Mouse (Mus musculus) embryo, embryonic 10 days (tissue): ENCODE results near the gene Cdk5r2.
A peak's percentile ranks its signal among the peaks of the same experiment; 100 is the strongest.
"Not testable (repeated sequence)": the region's sequence is repeated elsewhere in the genome, so short reads cannot be mapped to it uniquely, and the experiment has no call there.

Experiments
- DNase-seq: peaks from one replicate; pipeline ENCODE4 v3.0.0-alpha.2; 2015; ENCODE audit warnings: low spot score

Cdk5r2 gene

DNA sequence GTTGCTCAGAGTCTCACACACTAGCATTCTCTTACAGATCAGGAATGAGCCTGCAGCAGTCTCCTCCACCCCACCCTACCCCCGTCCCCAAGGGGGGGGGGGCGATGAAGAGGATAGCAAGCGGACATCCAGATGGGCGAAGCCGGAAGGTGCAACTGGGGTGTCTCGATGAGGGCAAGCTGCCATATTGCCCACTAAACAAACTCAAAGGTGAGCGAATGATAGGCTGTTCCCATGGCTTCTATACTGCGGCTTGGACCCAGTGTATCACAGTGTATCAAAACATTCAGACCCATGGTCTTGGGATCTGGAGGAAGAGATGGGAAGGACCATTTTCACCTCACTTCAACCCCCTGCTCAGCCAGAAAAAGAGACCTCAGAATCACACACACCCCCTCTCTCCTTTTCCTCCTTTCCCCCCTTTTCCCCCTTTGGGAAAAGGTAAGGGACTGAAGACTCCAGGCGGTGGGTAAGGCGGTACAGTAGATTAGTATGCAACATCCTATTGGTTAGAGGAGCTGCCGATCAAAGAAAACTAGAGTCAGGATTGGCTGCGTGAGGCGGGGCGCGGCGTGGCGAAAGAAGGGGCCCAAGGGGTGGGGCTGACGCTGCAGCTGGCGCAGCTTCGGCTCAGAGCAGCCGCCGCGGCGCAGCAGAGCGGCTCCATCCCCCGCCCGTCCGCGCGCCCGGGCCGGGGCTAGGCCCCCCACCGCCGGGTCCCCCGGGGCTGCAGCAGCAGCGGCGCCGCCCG lies at the start of gene Cdk5r2:
Cdk5r2 (plus strand) TSS at position 629 of the 751 bp plus-strand sequence.
- DNase-seq: peak; percentile 97

DNA sequence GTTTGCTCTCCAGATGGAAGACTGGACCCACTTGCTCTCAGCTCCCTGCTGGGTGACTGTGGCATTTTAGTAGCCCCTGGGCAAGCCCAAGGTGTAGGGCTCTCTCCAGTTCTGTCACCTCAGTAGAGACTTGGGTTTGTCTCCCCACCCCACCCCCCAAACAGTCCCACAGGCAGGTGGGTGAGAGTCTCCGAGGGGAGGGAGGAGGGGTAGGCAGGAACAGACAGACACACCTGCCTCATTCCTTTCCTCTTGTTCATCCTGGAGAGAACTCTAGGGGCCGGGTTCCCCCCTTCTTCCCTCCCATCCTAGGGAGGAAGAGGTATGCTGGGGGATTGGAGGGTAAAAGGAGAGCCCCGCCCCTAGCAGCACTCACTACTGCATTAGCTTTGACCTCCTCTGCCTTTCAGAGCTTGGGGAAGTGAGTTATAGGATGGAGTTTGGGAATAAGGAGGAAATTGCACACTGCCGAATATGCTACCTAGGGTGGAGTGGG lies 49.3 kb upstream of the Cdk5r2 start:
- DNase-seq: no peak

DNA sequence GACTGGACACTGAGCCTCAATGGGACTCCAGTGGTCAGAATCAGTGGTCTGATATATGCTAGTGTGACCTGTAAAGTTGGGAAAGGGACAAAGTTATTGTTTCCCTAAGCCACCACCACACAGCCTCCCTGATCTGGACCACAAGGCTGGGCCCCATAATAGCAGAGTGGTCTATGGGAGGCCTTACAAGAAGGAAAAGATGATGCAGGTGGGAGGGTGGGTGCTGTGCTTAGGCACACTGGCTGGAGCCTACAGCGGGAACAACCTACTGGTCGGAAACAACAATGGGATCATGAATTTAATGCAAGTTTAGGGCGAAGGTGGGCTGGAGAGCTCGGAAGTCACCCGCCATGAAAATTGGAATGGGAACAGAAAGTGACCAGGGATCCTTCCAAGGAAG lies 48.9 kb upstream of the Cdk5r2 start:
- DNase-seq: no peak

DNA sequence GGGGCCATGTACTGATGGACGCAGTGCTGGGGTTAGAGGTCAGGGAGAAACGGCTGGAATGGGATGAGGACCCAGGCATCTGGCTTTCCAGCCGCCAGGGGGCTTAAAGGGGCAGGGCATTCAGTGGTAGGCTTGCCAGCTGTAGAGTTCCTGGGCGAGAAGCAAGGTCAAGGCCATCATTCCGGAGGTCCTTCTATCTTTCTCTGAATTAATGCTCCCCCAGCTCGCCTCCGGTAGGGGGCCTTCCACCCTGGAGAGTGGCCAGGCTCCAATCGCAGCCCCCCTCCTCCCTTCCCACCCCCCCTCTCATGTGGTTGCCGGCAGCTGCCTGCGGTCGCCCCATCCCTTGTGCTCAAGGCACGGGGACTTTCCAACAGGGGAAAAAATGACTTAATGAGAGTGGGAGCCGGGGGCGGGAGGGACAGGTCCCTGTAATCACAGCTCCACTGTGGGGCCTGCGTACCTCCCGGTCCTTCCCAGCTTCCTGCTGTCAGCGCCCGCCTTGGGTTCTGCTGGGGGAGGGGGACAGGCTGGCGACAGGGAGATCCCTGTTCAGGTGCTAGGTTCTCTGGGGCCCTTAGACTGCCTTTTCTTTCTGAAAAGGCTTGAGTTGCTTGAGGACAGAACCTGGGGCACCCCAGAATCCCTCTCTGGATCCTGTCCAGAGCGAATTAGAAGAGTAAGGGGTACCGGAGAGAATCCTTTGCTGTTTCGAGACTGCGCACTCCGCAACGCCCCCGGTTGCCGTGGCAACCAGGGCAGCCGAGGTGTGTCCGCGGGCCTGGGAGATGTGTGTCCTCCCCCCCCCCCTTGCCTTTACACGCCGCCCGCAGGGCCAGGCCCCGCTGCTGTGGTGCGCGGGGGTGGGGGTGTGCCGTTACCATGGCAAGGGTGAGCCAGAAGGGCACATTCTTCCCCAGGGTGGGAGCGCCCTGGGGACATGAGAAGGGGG lies 48.1 kb upstream of the Cdk5r2 start:
- peak; percentile 71 for DNase-seq

DNA sequence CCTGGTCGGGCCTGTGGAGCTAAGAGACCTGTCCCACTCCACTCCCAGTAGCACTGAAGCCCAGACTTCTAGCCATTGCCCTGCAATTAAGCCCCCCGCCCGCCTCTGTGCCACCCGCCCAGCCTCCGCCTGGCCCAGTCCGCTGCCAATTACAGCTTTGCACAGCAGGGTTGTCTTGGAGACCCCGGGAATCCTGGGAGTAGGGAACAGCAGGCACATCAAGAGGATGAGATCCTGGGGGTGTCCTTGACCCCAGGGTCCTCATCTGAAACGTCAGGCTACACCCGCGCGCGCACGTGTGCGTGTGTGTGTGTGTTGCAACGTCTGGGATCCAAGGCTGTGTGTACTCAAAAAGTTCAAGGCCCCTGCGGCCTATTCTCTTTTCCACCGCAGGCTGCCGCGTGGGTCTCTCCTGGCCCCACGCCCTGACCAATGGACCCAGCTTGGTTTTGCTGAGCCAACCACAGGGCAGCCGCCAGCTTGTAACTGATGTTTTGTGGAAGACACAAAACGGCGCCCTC lies 47.1 kb upstream of the Cdk5r2 start:
- no peak for DNase-seq

DNA sequence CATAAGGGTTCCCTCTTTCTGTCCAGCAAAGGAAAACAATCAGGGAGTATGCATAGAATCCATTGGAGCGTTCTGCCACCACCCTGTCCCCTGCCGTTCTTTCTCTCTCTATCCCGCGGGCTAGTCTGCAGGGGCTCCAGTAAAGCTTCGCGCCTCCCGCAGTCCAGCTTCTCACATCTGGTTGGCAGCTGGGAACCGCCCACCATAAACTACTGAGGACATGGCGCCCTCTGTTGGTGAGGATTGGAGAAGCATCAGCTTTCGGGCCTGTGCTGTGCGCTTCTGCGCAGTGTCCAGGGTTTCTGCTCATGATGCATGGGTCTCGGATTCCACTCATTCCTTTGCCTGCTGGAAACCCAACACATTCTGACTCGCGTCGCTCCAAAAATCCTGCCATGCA lies 46.7 kb upstream of the Cdk5r2 start:
- DNase-seq: peak; percentile 99

DNA sequence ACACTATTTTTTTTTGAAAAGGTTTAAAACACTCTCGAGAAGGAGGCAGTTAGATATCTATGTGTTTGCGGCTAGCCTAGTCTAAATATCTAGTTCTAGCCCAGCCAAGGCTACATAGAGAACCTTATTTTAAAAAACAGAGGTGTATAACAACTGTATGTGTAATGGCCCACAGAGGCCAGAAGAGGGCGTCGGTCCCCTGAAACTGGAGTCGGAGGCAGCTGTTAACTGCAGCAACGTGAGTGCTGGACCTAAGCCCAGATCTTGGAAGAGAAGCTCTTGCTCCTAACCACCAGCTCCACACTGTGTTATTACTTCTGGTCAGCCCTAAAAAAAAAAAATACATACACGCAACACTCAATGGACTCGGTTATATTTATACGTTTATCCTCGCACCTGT lies 45.7 kb upstream of the Cdk5r2 start:
- no peak for DNase-seq

DNA sequence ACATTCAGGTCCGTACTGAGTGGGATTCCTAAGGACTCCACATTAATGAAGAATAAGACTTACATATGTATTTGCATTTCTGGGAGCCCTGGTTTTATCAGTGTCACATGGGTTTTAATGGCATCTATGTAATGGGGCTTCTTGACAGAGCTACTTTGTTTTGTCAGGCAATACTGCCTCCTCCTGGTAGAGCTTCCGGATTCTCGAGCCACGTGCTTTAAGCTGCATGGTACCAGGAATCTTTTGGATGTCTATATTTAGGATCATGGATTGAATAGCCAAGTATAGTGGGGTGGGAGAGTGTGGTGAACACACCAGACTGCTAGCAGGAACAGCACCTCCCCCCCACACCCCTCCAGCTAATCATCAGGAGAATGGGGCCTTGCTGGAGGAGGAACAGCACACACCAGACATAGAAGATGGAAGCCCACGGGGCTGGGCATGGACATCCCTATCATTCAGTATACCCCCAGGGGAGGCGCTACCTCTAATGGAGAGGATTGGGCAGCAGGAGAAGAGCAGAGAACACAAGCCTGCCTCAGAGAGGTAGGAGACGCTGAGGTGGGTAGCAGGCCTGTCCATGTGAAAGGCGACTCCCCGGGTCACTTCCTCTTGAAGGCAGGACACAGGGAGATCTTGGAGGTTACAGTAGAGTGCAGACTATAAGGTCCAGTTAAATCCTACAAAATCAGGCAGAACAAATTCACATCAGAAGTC lies 39.6 kb upstream of the Cdk5r2 start:
- no peak for DNase-seq

DNA sequence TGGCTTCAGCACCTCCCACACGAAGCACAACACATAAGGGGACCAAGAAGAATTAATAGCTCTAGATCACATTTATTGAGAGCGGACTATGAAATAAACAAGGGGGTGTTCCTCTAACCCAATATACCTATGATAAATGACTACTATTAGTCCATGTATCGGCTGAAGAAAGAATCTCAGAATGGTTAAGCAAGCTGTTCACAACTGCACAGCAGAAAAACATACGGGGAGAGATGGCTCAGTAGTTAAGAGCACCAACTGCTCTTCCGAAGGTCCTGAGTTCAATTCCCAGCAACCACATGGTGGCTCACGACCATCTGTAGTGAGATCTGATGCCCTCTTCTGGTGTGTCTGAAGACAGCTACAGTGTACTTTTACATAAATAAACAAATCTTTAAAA lies 38.8 kb upstream of the Cdk5r2 start:
- not testable (repeated sequence) for DNase-seq

DNA sequence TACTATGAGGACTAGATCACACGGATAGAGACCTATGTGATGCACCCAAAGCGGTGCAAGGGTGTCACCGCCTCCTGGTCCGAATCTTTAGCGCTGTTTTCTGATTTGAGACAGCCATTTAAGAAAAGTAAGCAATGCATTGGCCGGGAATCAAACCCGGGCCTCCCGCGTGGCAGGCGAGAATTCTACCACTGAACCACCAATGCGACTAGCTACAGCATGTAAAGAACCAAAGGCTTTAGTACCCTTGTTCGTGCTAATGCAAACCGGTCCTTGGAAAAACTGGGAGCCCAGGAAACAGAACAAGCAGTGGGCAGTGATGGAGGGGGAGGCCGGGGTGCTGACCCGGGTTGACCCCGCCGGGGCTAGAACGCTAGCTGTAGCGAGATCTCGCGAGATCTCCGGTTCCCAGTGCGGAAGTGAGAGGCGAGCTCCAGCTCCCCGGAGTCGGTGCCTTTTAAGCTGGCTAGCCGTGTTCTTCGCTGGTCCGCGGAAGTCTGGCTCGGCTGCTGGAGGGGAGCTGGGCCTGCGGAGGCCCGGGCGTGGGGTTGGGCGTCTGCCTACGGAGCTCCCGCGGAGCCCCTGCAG lies 38.0 kb upstream of the Cdk5r2 start:
- peak; percentile 96 for DNase-seq

DNA sequence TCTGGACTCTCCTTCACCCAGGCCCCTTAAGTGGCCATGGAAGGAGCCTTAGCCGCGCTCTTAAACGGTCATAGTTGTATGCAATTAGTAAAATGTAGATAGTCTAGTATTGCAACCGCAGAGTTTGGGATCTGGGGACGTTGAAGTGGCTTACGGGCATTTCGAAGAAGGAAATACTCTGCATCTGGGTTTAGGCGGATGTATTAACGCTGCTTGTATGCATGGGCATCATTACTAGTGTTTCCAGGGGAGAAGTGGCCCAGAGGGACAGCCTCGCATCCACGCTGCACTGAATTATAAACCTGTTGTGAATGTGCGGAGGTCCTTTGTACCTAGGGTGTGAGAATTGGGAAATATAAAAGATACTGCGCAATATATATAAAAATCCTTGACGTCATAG lies 37.5 kb upstream of the Cdk5r2 start:
- no peak for DNase-seq

DNA sequence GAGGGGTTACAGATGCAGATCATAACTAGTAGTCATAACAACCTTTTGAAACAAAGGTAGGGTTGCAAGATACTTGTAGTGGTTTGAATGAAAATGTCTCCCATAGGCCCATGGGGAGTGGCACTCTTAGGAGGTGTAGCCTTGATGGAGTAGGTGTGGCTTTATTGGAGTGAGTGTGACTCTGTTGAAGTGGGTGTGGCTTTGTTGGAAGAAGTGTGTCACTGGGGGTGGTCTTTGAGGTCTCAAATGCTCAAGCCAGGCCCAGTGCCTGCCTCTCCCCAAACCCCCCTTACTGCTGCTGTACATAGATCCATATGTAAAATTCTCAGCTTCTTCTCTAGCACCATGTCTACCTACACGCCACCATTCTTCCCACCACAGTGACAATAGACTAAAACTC lies 36.2 kb upstream of the Cdk5r2 start:
- DNase-seq: no peak

DNA sequence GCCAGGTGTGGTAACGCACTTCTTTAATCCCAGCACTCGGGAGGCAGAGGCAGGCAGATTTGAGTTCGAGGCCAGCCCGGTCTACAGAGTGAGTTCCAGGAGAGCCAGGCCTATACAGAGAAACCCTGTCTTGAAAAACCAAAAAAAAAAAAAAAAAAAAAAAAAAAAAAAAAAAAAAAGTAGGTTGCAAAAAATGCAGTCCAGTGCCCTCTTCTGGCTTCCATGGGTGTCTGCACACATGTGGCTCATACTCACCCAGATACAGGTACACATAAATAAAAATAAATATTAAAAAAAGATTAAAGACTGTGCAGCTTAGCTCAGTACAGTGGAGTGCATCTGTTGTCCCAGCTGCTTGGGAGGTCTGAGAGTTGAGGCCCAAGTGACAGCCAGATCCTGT lies 31.1 kb upstream of the Cdk5r2 start:
- DNase-seq: not testable (repeated sequence)

DNA sequence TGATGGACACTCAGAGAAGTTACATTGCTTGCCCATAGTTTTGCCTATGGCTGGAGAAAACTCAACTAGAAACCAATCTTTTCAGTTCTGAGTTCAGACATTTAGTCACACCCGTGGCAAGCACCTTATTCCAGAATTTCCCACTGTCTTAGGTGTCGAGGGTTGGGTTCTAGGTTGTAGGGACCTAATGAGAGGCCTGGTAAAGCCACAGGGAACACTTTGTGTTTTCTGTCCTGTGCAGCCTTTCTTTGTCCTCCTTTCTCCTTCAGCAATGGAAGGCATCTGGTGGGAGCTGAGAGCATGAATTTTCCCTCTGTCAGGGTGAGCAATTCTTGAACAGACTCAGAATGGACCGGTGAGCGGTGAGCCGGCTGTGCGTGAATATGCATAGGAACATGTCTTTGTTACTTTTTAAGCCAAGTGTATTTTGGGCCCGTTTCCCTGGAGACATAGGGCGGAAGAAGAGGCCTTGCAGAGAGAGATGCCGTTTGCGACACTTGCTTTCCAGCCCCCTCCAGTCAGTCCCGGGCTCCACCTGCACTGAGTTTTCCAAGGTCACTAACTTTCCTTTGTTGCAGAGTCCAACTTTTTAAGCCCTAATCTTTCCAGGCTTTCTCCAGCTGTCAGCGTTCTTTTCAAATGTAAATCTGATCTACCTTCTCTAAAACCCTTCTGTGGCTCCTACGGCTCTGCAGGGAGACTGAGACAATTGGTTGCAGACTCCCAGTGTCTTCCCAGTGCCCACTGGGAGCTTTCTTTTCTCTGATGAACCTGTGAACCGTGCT lies 30.0 kb upstream of the Cdk5r2 start:
- peak; percentile 80 for DNase-seq

DNA sequence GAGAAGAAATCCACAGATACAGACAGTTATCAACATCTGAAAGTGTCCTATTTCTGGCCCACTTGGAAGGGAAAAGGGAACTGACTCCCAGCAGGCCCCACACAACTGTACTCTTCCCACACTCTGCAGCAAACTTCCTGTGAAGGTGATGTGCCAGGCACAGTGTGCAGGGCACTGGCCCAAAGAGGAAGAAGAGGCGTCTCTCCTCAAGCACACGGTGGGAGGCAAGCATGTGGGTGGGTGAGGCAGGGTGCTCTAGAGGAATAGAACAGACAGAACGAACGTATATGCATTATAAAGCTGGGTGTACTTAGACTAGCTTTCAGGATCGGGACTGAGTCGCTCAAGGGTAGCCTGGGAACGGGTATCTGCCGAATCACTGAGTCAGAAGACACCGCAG lies 24.7 kb upstream of the Cdk5r2 start:
- DNase-seq: no peak

DNA sequence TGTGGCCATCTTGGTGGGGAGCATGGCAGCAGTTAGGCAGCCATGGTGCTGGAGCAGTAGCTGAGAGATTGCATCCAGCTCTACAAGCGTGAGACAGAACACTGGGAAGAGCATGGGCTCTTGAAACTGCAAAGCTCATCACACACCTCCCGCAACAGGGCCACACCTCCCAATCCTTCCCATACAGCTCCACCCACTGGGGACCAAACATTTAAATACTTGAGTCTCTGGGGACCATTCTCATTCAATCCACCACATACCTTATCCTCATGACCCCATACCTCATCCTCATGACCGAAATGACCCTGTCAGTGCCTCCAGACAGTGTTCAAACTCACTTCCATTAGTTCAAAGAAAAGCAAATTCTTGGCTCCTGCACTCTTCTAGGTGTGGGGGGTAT lies 21.5 kb upstream of the Cdk5r2 start:
- no peak for DNase-seq

DNA sequence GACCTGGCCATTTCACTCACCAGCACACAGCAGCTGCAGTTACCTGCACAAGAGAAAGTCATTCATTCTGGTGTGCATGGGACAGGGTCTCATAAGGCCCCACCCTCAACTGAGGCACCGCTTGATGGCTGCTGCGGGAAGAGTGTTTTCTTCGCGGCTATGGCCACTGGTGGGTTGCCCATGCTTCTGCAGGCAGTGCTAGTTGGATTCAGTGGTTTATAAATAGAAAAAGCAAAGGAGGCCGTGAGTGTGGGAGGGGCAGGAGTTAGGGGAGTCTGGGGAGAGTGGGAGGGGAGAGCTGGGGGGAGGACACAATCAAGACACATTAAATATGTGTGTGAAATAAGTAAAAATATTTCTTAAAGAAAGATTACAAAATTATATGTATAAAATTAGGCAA lies 11.6 kb upstream of the Cdk5r2 start:
- DNase-seq: no peak

DNA sequence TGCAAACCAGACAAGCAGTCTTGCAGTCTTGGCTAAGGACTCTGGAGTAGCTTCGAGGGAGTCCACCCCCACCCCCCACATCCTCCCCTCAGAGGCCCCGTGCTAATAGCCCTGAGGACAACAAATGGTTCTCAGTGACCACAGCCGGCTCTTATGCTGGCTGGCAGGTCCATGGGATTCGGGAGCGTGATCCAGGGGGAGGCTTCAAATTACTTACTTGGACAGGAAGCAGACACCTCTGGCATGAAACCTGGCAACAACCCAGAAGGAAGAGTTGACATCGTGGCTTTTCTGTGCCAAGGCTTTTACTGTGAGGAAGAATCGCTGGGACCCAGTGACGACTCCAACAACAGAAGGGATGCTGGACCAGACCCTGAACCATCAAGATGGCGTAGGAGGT lies 8.4 kb upstream of the Cdk5r2 start:
- DNase-seq: no peak

DNA sequence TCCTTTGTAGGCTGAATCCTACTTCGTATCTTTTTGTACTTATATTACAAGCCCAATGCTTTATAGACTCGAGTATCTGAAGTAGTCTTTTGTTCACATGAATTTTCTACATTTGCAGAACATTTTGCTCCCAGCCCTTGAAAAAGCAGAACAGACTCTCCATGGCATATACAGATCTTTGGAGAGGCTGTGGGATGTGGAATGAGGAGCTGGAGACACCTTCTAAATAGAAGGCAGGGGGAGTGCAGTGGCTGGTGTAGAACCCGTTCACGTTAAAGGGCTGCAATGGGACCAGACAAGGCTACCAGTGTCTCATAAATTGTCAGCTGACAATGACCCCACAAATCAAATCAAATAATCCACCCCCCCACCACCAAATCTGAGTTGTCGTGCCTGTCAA lies 5.8 kb upstream of the Cdk5r2 start:
- DNase-seq: no peak

DNA sequence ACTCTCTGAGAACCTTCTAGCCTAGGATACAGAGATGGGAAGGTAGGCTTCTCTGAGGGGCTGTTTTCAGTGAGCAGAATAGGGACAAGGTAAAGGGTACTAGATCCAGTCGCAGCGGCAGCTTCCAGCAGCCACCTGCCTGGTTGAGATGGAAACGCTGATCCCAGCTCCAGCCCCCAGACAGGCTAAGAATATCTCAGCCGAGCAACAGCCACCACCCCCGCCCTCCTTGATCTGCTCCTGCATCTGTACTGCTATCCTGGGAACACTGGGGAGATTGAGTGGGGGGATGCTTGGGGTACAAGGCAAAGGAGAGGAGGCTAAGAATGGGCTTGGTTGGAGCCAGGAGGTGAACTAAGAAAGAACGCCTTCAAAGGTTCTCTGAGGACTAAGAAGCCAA lies 4.5 kb upstream of the Cdk5r2 start:
- DNase-seq: no peak
